Mouse (Mus musculus) stomach, postnatal 0 days (tissue): ENCODE data around the gene Zranb1. TPM values are rescaled to one million over a fixed set of nuclear protein-coding genes. Genes with fewer than 3 reads are reported as not detected.

Source experiments
- ATAC-seq: fragments of 200-750 bp; cut with Nextera tagmentation; 2 replicates; pipeline ENCODE4 v1.8.0; 2017; ENCODE audit not compliant: low FRiP score, low TSS enrichment
- DNase-seq: peaks from one replicate; pipeline ENCODE4 v3.0.0-alpha.2; 2016; ENCODE audit warnings: low spot score
- H3K27ac ChIP-seq: fragments of 300-500 bp; sonication (generic); replicated peaks from 2 replicates; pipeline ENCODE4 v1.5.1; 2014; ENCODE audit warnings: mild to moderate bottlenecking, control low read depth
- H3K27me3 ChIP-seq: fragments of 300-500 bp; sonication (generic); 2 replicates; pipeline ENCODE4 v1.6.1; 2014; ENCODE audit warnings: low read length; ENCODE audit not compliant: control insufficient read depth, insufficient read depth
- H3K36me3 ChIP-seq: fragments of 300-500 bp; sonication (generic); 2 replicates; pipeline ENCODE4 v1.6.1; 2014; ENCODE audit warnings: low read length, mixed read lengths; ENCODE audit not compliant: control insufficient read depth, insufficient read depth
- H3K4me1 ChIP-seq: fragments of 300-500 bp; sonication (generic); replicated peaks from 2 replicates; pipeline ENCODE4 v1.6.1; 2014; ENCODE audit warnings: antibody characterized with exemption; ENCODE audit not compliant: control insufficient read depth, insufficient read depth
- H3K4me2 ChIP-seq: fragments of 300-500 bp; sonication (generic); replicated peaks from 2 replicates; pipeline ENCODE4 v1.6.1; 2014; ENCODE audit warnings: low read depth, mild to moderate bottlenecking, control low read depth, moderate library complexity
- H3K4me3 ChIP-seq: fragments of 300-500 bp; sonication (generic); 2 replicates; pipeline ENCODE4 v1.5.1; 2014; ENCODE audit warnings: low read depth, low read length, control low read depth
- H3K9ac ChIP-seq: fragments of 300-500 bp; sonication (generic); 2 replicates; pipeline ENCODE4 v1.6.1; 2014; ENCODE audit warnings: mild to moderate bottlenecking, low read length, control low read depth, mixed read lengths
- H3K9me3 ChIP-seq: fragments of 300-500 bp; sonication (generic); 2 replicates; pipeline ENCODE4 v1.6.1; 2016; ENCODE audit warnings: low read length; ENCODE audit not compliant: control insufficient read depth
- CTCF ChIP-seq: IDR thresholded peaks from 2 replicates; pipeline ENCODE4 v1.5.1; 2016; ENCODE audit warnings: antibody characterized with exemption, low read depth, mild to moderate bottlenecking, moderate library complexity
- EP300 ChIP-seq: optimal IDR thresholded peaks from 2 replicates; pipeline ENCODE3; 2016; ENCODE audit warnings: antibody characterized with exemption
- WGBS: fragments of 180-500 bp; shearing (Covaris S2); extraction: QIAGEN DNeasy Blood & Tissue Kit; methylation state at CpG from one replicate; pipeline ENCODE4 v1.1.7; 2014; 5-methylcytosine and 5-hydroxymethylcytosine counted together
- polyA plus RNA-seq: library from polyadenylated mRNA; unstranded; fragments of >200 nt; fragmentation: Nextera tagmentation; extraction: Ambion mirVana; gene quantifications from 2 replicates; pipeline ENCODE4 v1.2.1, GENCODE M21; 2015

The Zranb1 gene
- polyA plus RNA-seq, 1 experiment from 2014 or later = 16.9 TPM

DNA sequence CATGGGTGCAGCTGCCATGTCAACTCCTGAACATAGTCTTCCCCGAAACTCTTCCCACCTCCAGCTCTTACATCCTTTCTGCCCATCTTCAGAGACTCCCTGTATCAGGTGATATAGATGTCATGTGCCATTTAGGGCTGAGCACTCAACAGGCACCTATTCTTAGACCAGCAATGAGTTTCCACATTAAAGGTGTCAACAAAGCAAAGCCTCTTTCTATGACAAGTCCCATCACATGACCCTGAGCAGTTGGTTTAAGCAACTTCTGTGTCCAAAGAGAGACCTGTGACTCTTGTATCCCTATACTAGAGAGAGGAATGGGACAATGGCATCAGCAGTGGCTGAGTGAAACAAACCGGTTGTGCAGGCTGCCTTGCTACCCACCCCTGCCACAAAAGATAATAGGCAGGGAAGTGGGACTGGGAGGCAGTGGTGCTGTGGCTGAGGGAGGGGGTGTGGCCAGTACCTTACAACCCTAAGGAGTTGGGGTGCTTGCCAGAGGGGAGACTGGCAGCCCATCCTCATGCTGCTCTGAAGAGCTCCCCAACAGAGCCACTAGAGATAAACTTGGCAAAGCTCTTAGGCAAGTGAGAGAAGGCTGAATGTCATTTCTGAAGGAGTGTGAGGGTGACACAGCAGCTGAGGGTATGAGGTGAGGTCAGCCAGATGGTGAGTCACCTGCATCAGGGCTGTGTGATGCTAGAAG, 30.0 kb upstream of the Zranb1 start:
- H3K36me3 ChIP-seq = no peaks in the 10 kb centered on the region
- H3K9me3 ChIP-seq = no peaks in the 10 kb centered on the region
- TF ChIP-seq CTCF (no peak), EP300 (peak; percentile 17)
- no peaks in the 10 kb centered on the region for H3K27me3 ChIP-seq
- peak; percentile 80 for ATAC-seq
- H3K27ac ChIP-seq = peak overlapping the region; percentile 61
- H3K4me2 ChIP-seq = no peak overlapping the region
- 39% methylated on average over 2 of the region's 2 CpGs for WGBS
- H3K4me1 ChIP-seq = no peaks in the 10 kb centered on the region
- H3K9ac ChIP-seq = no peak overlapping the region
- H3K4me3 ChIP-seq = no peak overlapping the region
- DNase-seq = peak; percentile 48

DNA sequence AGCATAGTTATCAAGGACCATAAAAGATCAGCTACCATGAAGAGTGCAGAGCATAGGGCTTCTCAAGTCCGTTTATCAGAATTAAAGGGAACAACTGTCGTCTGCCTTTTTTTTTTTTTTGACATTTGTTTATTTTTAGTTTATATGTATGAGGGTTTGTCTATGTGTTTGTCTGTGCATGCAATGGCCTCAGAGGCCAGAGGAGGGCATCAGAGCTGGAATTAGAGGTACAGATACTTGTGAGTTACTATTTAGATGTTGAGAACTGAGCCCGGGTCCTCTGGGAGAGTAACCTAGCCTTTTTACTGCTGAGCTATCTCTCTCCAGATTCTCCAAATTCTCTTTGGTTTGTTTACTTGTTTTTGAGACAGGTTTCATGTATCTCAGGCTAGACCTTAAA, 27.1 kb upstream of the Zranb1 start:
- Histone ChIP-seq H3K27ac (no peak overlapping the region), H3K4me2 (no peak overlapping the region), H3K36me3 (no peaks in the 10 kb centered on the region), H3K4me3 (no peak overlapping the region), H3K27me3 (no peaks in the 10 kb centered on the region), H3K4me1 (no peaks in the 10 kb centered on the region), H3K9me3 (no peaks in the 10 kb centered on the region), H3K9ac (no peak overlapping the region)
- DNase-seq = no peak
- no peak for TF ChIP-seq EP300
- TF ChIP-seq CTCF = peak; percentile 26; the same call in 1 of the 2 replicates
- WGBS = 66% methylated on average over 3 of the region's 3 CpGs
- no peak for ATAC-seq

DNA sequence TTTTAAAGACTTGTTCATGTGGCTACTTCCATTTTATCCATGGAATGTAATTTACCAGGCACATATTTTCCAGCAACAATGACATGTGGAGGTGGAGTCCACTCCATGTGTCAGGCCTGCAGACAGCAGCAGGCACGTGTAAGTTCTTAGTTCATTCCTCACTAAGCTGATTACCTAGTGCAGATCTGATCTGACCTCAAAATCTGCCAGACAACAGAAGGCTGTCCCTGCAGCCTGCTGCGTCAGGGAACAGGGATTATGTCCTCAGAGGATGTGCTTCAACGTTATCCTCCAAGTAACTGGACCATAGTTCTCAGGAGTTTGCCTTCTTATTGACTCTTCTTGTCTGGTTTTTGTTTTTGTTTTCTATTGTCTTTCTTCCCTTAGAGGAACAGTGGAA, 9.0 kb upstream of the Zranb1 start:
- H3K9ac ChIP-seq = no peak overlapping the region
- ATAC-seq (no peak), DNase-seq (no peak)
- TF ChIP-seq CTCF (no peak), EP300 (no peak)
- no peaks in the 10 kb centered on the region for H3K9me3 ChIP-seq
- H3K36me3 ChIP-seq = no peaks in the 10 kb centered on the region
- no peaks in the 10 kb centered on the region for H3K4me1 ChIP-seq
- 45% methylated on average over 3 of the region's 3 CpGs for WGBS
- H3K4me3 ChIP-seq = no peak overlapping the region
- no peak overlapping the region for H3K27ac ChIP-seq
- H3K4me2 ChIP-seq = no peak overlapping the region
- no peaks in the 10 kb centered on the region for H3K27me3 ChIP-seq

DNA sequence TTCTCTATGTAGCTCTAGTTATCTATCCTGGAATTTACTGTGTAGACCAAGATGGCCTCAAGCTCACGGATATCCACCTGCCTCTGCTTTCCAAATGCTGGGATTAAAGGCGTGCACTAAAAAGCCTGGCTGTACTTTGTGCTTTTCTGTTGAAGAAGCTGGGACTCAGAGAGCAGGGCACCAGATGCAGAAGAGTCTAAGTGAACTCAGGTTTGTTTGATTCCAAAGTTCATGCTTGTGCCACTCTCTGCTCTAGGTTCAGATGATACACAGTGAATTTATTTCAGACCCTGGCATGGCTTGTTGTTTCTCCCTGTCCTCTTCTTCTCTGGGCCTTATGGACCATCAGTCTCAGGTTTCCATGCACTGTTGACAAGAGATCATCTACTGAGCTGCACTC, 5.7 kb upstream of the Zranb1 start:
- ATAC-seq (no peak), DNase-seq (no peak)
- Histone ChIP-seq H3K9me3 (no peaks in the 10 kb centered on the region), H3K4me3 (no peak overlapping the region), H3K9ac (no peak overlapping the region), H3K27ac (no peak overlapping the region), H3K36me3 (no peaks in the 10 kb centered on the region), H3K4me2 (no peak overlapping the region), H3K4me1 (no peaks in the 10 kb centered on the region), H3K27me3 (no peaks in the 10 kb centered on the region)
- 61% methylated on average over 2 of the region's 2 CpGs for WGBS
- TF ChIP-seq CTCF = no peak
- no peak for TF ChIP-seq EP300

DNA sequence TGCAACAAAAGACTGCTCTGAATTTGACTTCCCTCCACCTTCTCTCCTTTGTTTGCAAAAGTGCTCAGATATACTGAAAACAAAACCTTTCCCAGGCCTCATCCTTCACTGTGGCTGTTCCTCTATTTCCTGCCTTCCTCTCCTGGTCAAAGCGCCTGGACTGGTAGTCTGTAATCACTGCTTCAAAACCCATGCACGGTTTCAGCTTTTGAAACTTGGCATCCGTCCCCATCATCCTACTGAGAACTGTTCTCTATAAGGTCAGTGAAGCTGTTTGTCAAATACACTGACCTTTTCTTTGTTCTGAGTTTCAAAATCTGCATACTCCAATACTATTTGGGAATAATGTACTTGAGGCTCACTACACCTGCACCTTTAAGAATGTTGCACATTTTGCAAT, 3.7 kb upstream of the Zranb1 start:
- no peak for TF ChIP-seq EP300
- no peak for TF ChIP-seq CTCF
- WGBS = 57% methylated on average over 3 of the region's 3 CpGs

DNA sequence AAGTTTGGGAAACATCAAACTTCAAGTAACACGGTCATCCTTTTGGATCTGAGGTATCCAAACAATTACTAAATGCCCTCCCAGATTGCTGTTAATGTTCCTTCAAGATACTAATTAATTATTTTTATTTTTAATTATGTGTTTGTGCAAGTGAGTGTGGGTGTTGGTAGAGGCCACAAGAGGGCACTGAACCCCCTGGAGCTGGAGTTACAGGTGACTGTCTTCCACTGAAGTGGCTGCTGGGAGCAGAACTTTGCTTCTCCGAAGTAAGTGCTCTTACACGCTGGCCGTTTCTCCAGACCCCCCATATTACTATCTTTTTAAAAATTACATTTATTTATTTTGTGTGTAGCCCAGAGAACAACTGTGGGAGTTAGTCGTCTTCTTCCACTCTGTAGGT, 887 bp upstream of the Zranb1 start:
- Histone ChIP-seq H3K27me3 (no peaks in the 10 kb centered on the region), H3K9me3 (no peaks in the 10 kb centered on the region), H3K4me3 (peak overlapping the region; percentile 98), H3K36me3 (no peaks in the 10 kb centered on the region), H3K4me2 (peak overlapping the region; percentile 71), H3K4me1 (no peaks in the 10 kb centered on the region), H3K27ac (peak overlapping the region; percentile 99; the same call in 1 of the 2 replicates), H3K9ac (peak overlapping the region; percentile 96)
- WGBS = 80% methylated on average over 5 of the region's 5 CpGs
- ATAC-seq (no peak), DNase-seq (no peak)
- TF ChIP-seq EP300 (no peak), CTCF (peak; percentile 52)

More for the DNA sequence above, 3.7 kb upstream of the Zranb1 start:
- Histone ChIP-seq H3K4me2 (no peak overlapping the region), H3K27ac (no peak overlapping the region), H3K9me3 (no peaks in the 10 kb centered on the region), H3K27me3 (no peaks in the 10 kb centered on the region), H3K4me3 (no peak overlapping the region), H3K9ac (no peak overlapping the region), H3K36me3 (no peaks in the 10 kb centered on the region), H3K4me1 (no peaks in the 10 kb centered on the region)
- ATAC-seq (no peak), DNase-seq (no peak)
